Mouse (Mus musculus): Measurements from ENCODE around the gene Skida1.

GRCm38 (mm10) chr2:18038895-18039371 is 9.9 kb downstream of the Skida1 start:
- no peak for TF ChIP-seq POLR2A (IDR thresholded peaks at IDR 0.05; ENCODE audit: low read depth, low read length)
- TF ChIP-seq CTCF (IDR thresholded peaks at IDR 0.05; ENCODE audit: extremely low read depth, insufficient read depth, insufficient read length, insufficient replicate concordance): no peak

All from spleen, adult 2 months (tissue).